Mouse (Mus musculus) urinary bladder, postnatal 25 days (tissue): ENCODE measurements at regions not wholly inside any gene's neighbourhood (a gene's known extent, or its start where the extent isn't known, plus 50 kb on each side); places are given as distances from the start of the nearest gene placed in this dataset.

Experiments
- DNase-seq: peaks from one replicate; pipeline ENCODE4 v3.0.0; 2022; ENCODE audit warnings: low spot score

- no peak for DNase-seq
These were observed 56.5 kb downstream of the Otud1 start for GRCm38 (mm10) chr2:19714025-19714424.

- peak; percentile 57 for DNase-seq
These were observed 58.1 kb downstream of the Otud1 start for GRCm38 (mm10) chr2:19715564-19716238.

GRCm38 (mm10) chr2:19716388-19716787 lies 58.8 kb downstream of the Otud1 start:
- no peak for DNase-seq

- DNase-seq: no peak
These were observed 68.5 kb downstream of the Otud1 start for GRCm38 (mm10) chr2:19726085-19726484.

- DNase-seq: peak; percentile 55
These were observed 69.4 kb downstream of the Otud1 start for GRCm38 (mm10) chr2:19726904-19727303.

- DNase-seq: no peak
These were observed 75.6 kb downstream of the Otud1 start for GRCm38 (mm10) chr2:19732922-19733859.

GRCm38 (mm10) chr2:19734164-19734870 lies 76.8 kb downstream of the Otud1 start:
- DNase-seq: no peak

- DNase-seq: no peak
These were observed 84.0 kb downstream of the Otud1 start for GRCm38 (mm10) chr2:19741508-19741907.

GRCm38 (mm10) chr2:19743467-19743866 lies 85.9 kb downstream of the Otud1 start:
- DNase-seq: no peak

GRCm38 (mm10) chr2:19744986-19745660 lies 87.6 kb downstream of the Otud1 start:
- DNase-seq: no peak

- no peak for DNase-seq
These were observed 95.2 kb downstream of the Otud1 start for GRCm38 (mm10) chr2:19752753-19753152.

GRCm38 (mm10) chr2:19753479-19753878 lies 95.9 kb downstream of the Otud1 start:
- no peak for DNase-seq

- DNase-seq: no peak
These were observed 100.4 kb downstream of the Otud1 start for GRCm38 (mm10) chr2:19757910-19758309.

- no peak for DNase-seq
These were observed 101.6 kb downstream of the Otud1 start for GRCm38 (mm10) chr2:19759169-19759568.

- no peak for DNase-seq
These were observed 102.0 kb downstream of the Otud1 start for GRCm38 (mm10) chr2:19759577-19759976.

- no peak for DNase-seq
These were observed 105.4 kb downstream of the Otud1 start for GRCm38 (mm10) chr2:19762996-19763395.

GRCm38 (mm10) chr2:19784913-19785312 lies 124.7 kb upstream of the Etl4 start:
- no peak for DNase-seq

GRCm38 (mm10) chr2:19785663-19786260 lies 123.8 kb upstream of the Etl4 start:
- DNase-seq: no peak

- no peak for DNase-seq
These were observed 117.4 kb upstream of the Etl4 start for GRCm38 (mm10) chr2:19792177-19792576.

GRCm38 (mm10) chr2:19796790-19797189 lies 112.8 kb upstream of the Etl4 start:
- no peak for DNase-seq
